Mouse (Mus musculus) testis, adult 2 months (tissue): ENCODE measurements at regions not wholly inside any gene's neighbourhood (a gene's known extent, or its start where the extent isn't known, plus 50 kb on each side); places are given as distances from the start of the nearest gene placed in this dataset.

ENCODE experiments used
- CTCF ChIP-seq: fragments of 200-500 bp; IDR thresholded peaks from 2 replicates; pipeline ENCODE4 v1.5.1; 2012; ENCODE audit warnings: low read depth, mild to moderate bottlenecking, inconsistent platforms, low read length, moderate library complexity; ENCODE audit not compliant: control insufficient read depth, insufficient read depth, insufficient replicate concordance
- POLR2A ChIP-seq: fragments of 200-500 bp; IDR thresholded peaks from 2 replicates; pipeline ENCODE4 v1.6.1; 2012; ENCODE audit warnings: low read depth, mild to moderate bottlenecking, inconsistent platforms, low read length, moderate library complexity; ENCODE audit not compliant: control insufficient read depth

- TF ChIP-seq CTCF, result no peak
- no peak for TF ChIP-seq POLR2A
Observed at GRCm38 (mm10) chr17:68065751-68066150, 61.8 kb upstream of the Arhgap28 start.
